Mouse (Mus musculus) midbrain, embryonic 13.5 days (tissue): Measurements from ENCODE around the gene Gm8871. TPM values are rescaled to one million over a fixed set of nuclear protein-coding genes. Genes with fewer than 3 reads are reported as not detected.
"Not testable (repeated sequence)": the region's sequence is repeated elsewhere in the genome, so short reads cannot be mapped to it uniquely, and the experiment has no call there.

Experiments
- ATAC-seq: fragments of 200-750 bp; cut with Nextera tagmentation; 2 replicates; pipeline ENCODE4 v1.8.0; 2017; ENCODE audit warnings: mild to moderate bottlenecking, moderate TSS enrichment, moderate library complexity
- H3K27ac ChIP-seq: fragments of 300-500 bp; sonication (generic); 2 replicates; pipeline ENCODE4 v1.5.1; 2015; ENCODE audit warnings: inconsistent platforms, mild to moderate bottlenecking, moderate library complexity
- H3K27me3 ChIP-seq: fragments of 300-500 bp; sonication (generic); 2 replicates; pipeline ENCODE4 v1.6.1; 2015; ENCODE audit warnings: mild to moderate bottlenecking, inconsistent platforms
- H3K36me3 ChIP-seq: fragments of 300-500 bp; sonication (generic); 2 replicates; pipeline ENCODE4 v1.6.1; 2015; ENCODE audit warnings: mild to moderate bottlenecking, inconsistent platforms
- H3K4me1 ChIP-seq: fragments of 300-500 bp; sonication (generic); replicated peaks from 2 replicates; pipeline ENCODE4 v1.6.1; 2015; ENCODE audit warnings: inconsistent platforms
- H3K4me2 ChIP-seq: fragments of 300-500 bp; sonication (generic); replicated peaks from 2 replicates; pipeline ENCODE4 v1.6.1; 2015; ENCODE audit warnings: moderate library complexity, mild to moderate bottlenecking, inconsistent platforms
- H3K4me3 ChIP-seq: fragments of 300-500 bp; sonication (generic); replicated peaks from 2 replicates; pipeline ENCODE4 v1.5.1; 2015; ENCODE audit warnings: mild to moderate bottlenecking, inconsistent platforms
- H3K9ac ChIP-seq: fragments of 300-500 bp; sonication (generic); replicated peaks from 2 replicates; pipeline ENCODE4 v1.6.1; 2015; ENCODE audit warnings: mild to moderate bottlenecking, inconsistent platforms
- H3K9me3 ChIP-seq: fragments of 300-500 bp; sonication (generic); 2 replicates; pipeline ENCODE4 v1.6.1; 2016; ENCODE audit warnings: mild to moderate bottlenecking, inconsistent platforms
- WGBS: fragments of 180-500 bp; shearing (Covaris S2); methylation state at CpG from one replicate; pipeline ENCODE4 v1.1.7; 2015; 5-methylcytosine and 5-hydroxymethylcytosine counted together
- polyA plus RNA-seq: library from polyadenylated mRNA; unstranded; fragments of >200 nt; fragmentation: Nextera tagmentation; extraction: Ambion mirVana; gene quantifications from 2 replicates; pipeline ENCODE4 v1.2.1, GENCODE M21; 2015

Gm8871 gene
- not detected in 2 replicates for polyA plus RNA-seq

DNA sequence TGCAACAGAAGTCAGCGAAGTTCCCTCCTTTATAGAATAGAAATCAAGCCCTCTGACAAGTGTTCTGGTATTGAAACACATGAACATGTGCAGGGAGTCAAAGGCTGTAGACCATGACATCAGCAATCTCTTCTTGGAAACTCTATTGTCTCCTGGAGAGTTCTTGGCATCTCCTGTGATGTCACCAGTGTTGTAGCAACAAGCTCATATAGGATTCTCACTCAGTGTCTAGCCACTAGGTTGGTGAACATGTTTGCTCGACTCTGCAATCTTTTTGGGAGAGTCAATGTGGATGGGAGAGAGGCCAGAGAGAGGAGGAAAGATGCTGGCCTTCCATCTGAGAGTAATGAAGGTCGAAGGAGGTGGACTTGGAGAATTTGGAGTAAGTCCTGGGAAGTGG is at the start of gene Gm8871, which contains the start of gene Gm8857:
Gene Gm8871, plus strand, starts transcription at position 301 of the 400 bp plus-strand sequence.
Gene Gm8857, plus strand, starts transcription at position 303 of the 400 bp plus-strand sequence.
- 53% methylated on average over 2 of the region's 3 CpGs for WGBS
- ATAC-seq, H3K4me2 ChIP-seq: not testable (repeated sequence)

DNA sequence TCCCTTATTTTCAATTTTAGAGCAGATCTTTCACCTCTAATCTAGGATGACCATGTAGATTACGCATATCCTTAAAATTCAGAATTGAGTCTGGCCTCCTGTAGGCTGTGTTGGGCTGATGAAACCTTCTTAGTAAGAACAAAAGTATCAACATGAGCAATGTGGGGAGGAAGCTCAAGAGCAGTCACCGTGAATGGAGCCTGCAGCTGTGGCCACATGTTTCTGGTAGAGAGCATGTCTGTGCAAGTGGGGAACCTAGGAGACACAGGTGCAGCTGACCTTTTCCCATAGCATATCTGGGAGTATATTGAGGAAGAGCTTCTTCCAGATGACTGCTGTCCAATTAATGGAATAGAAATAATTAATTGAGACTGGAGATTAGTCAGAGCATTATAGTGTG is 5.9 kb downstream of the Gm8871 start:
- H3K4me2 ChIP-seq, H3K36me3 ChIP-seq, H3K9ac ChIP-seq, H3K4me3 ChIP-seq, ATAC-seq, H3K27ac ChIP-seq, H3K27me3 ChIP-seq, H3K4me1 ChIP-seq, H3K9me3 ChIP-seq: not testable (repeated sequence)
- 97% methylated on average over 2 of the region's 2 CpGs for WGBS

More for the DNA sequence above, at the start of gene Gm8871, which contains the start of gene Gm8857:
- H3K4me1 ChIP-seq, H3K27ac ChIP-seq, H3K36me3 ChIP-seq, H3K9ac ChIP-seq, H3K4me3 ChIP-seq, H3K9me3 ChIP-seq, H3K27me3 ChIP-seq: not testable (repeated sequence)

DNA sequence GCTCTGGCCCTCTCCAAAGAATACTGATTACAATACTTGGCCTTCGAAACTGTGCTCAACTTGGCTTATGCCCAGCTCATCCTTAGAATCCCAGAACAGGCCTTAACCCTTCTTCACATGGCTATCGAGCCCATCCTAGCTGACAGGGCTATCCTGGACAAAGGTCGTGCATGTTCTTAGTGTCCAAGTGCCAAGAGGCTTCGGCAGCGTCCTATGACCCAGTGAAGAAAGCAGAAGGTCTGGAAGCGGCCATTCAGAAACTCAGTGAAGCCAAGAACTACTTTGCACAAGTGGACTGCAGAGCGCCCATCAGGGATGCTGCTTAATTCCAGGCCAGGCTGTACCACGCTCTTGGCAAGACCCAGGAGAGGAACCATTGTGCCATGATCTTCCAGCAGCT is 10.5 kb downstream of the Gm8871 start:
- H3K36me3 ChIP-seq, H3K9me3 ChIP-seq, H3K4me1 ChIP-seq, H3K4me3 ChIP-seq, H3K9ac ChIP-seq, H3K27me3 ChIP-seq, ATAC-seq, H3K4me2 ChIP-seq, H3K27ac ChIP-seq: not testable (repeated sequence)
- WGBS, result 93% methylated on average over 6 of the region's 8 CpGs

Other genes with a start within 250 kb of the Gm8871 start
- not detected in 2 replicates for gene Gm8857, start within 50 bp of the Gm8871 start, polyA plus RNA-seq
- gene Gm8879, start 179.8 kb downstream of the Gm8871 start, polyA plus RNA-seq, result not detected in 2 replicates
- not detected in 2 replicates for gene Gm5861, start 235.3 kb downstream of the Gm8871 start, polyA plus RNA-seq